Mouse (Mus musculus) erythroid progenitor cell, adult 5-6 weeks (primary cell): ENCODE data around the gene Smoc1. TPM values are rescaled to one million over a fixed set of nuclear protein-coding genes. Genes with fewer than 3 reads are reported as not detected.

Source experiments
- ATAC-seq: replicated peaks from 2 replicates; pipeline ENCODE4 v1.8.0; 2016; ENCODE audit warnings: moderate number of reproducible peaks, mild to moderate bottlenecking, moderate TSS enrichment, inconsistent platforms; ENCODE audit not compliant: poor library complexity, low FRiP score, severe bottlenecking
- total RNA-seq, 2 experiments: library from RNA; stranded (forward) in 1 of 2; stranded (reverse) in 1 of 2; fragments of 150-400 nt in 1 of 2; fragments of 186-747, 209-891 nt in 1 of 2; gene quantifications; 2 replicates each; pipeline versions ENCODE4 v1.2.3 to v1.2.4; 2015 to 2017; ENCODE audit warnings: low replicate concordance in 2 of 2

The Smoc1 gene
- total RNA-seq, 2 experiments from 2014 or later, result 1.1 TPM; not detected in 1

DNA sequence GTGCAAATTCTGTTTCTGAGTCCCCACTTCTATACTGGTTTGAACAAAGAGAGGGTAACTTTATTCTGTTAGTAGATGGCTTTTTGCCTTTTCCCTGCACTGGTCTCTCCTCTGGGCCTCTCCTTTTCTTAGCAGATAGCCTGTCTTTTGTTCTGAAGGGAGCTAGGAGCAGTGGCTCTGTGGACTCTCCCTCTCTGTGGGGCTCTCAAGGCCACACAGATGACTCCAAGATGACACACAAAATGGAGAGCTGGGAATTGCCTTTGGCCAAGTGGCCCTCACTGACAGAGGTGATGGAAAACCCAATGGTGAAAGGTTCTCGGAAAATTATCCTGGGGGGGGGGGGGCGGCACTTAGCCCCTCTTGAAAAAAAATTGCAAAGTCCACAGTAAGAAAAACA, 133.3 kb downstream of the Smoc1 start:
- ATAC-seq, result no peak

DNA sequence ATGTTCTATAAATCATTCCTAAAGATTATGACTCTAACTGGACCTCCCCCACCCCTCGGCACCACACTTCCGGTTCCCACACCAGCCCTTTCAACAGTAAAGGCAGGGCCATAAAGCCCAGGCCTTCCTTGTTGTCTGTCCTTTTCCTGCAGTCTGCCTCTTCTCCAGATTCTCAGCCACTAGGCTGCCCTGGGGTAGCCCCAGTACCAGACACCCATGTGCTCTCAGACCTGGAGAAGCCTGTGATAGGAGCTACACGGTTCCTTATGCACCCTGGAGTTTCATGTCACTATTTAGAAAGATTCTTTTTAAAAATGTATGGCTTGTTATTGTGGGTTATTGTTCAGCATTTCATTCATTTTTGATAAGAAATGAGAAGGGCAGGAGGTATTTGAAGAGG, 133.8 kb downstream of the Smoc1 start:
- ATAC-seq, result no peak

DNA sequence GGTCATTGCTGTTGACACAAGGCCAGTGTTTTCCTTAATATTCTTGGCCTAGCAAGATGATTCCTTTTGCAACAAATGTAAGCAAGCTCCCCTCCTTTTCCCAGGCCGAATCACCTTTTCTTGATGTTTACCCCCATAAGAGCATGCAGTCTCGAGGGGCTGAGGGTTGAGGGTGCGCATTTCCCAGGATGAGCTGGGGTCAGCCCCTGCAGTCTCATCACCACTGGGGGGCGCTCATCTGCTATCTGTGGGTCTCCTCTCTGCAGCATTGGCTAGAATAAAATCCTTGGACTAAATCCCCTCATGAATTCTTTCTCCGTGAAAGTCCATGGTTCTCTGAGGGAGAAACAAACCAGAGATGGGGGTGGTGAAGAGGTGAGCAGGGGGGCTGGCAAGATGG, 134.2 kb downstream of the Smoc1 start:
- no peak for ATAC-seq

DNA sequence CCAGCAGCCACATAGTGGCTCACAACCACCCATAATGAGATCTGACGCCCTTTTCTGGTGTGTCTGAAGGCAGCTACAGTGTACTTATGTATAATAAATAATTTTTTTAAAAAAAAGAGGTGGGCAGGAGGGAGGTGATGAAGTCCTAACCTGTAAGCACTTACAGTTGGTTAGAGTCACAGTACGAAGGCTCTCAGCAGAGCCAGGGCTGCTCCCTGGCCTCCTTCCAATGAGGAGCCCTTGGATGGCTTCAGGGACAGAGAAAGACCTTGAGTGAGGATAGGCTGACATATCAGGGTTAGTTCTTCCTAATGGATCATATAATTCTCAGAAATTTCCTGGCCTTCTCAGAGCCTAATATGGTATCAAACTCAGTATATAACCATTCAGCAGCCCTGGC, 134.7 kb downstream of the Smoc1 start:
- ATAC-seq, result no peak

DNA sequence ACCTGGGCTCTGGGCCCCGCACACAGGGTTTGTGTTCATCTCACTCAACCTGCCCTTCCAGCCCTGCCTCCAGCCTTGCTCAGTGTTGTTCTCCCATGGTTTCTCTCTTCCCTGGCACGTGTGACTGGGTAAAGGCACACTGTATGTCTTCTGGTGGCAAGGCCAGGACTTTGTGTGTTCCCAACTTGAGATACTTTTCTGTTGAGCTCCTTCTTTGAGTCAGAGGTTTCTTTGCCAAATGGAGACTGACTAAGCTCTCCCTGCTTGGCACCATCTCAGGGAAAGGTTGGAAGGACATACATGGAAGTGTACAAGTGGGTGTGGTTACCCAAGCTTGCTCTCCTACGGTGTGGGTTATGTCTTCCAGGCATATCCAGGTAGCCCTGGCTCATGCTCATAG, 136.5 kb downstream of the Smoc1 start:
- no peak for ATAC-seq

DNA sequence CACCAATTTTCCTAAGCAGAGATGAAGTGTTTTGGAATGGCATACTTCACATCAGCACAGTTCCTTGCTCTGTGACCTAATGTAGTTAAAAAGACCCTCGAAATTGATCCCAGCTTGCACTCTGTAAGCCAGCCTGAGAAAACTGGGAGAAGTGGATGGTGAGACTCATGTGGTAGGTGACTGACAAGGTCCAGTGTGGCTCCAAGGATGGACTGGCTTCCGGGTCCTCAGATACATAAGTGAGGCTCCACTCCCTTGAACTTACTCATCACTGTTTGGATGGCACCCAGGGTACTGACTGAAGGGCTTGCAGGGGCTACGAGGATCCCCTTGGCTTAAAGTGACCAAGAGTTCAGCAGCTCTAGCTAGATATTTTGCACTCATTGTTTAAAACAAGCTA, 137.0 kb downstream of the Smoc1 start:
- no peak for ATAC-seq

DNA sequence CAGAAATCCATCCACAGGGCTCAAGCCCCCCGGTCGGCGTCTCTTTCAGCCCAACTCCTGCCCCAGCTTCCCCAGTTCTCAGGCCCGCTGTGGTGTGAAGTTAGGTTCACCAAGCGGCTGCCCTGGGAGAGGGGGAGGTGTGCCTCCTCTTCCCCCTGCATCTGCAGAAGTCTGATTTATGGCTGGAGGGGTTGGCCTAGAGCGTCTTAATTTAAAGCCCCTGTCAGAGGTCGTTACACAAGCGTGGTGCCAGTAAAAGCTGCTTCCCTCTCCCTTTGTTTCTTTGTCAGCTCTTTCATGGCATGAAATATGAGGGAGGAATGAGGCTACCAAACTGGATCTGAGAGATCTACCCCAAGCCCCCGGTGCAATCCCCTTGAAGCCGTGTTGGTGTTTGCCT, 139.5 kb downstream of the Smoc1 start:
- no peak for ATAC-seq

DNA sequence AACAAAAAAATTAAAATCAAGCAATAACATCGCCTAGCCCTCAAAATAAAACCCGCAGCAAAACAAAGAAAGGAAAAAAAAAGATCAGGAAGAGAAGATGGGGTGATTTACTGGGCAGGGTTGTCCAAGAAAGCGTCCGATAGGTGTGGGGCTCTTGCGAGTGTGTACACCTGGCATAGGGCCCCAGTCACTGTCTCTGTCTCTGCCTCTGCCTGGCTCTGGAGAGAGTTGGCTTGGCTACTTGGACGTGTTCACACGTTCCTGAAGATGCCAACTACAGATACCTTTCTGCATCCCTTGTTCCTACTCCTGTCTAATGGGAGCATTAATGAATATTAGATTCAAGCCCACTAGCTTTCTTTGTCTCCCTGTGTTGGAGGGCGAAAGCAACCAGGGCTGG, 140.0 kb downstream of the Smoc1 start:
- no peak for ATAC-seq

DNA sequence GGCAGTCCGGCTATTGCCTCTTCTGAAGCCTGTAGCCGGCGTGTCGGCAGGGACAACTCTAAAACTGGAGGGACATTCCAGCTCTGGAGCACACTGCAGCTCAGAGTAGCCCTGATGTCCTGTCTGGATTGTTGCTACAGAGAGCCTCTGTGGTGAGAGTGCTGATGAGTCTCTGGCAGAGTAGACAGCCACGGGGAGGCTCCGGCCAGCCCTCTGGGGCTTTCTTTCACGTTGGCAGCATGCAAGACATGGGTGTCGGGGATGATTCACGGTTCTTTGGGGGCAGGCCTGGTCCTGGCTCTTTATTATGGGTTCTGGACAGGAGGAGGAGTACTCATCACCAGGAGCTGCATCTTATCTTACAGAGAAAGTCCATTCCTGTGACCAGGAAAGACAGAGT, 140.5 kb downstream of the Smoc1 start:
- no peak for ATAC-seq

DNA sequence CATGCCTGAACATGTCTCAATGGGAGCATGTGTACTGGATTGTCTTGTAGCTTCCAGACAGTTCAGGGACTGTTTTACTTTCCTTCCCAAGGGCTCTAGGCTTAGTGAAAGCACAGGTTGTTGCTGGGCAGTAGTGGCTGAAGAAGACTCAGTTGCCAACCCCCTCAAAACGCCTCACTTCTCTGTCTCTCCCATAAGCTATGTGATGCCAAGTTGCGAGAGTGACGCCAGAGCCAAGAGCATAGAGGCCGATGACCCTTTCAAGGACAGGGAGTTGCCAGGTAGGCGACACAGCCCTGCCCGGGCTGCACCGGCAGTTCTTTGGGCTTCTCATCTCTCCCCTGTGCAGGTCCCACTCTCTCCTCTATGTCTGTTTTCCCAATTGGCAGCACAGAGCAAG, 141.4 kb downstream of the Smoc1 start:
- ATAC-seq, result no peak

DNA sequence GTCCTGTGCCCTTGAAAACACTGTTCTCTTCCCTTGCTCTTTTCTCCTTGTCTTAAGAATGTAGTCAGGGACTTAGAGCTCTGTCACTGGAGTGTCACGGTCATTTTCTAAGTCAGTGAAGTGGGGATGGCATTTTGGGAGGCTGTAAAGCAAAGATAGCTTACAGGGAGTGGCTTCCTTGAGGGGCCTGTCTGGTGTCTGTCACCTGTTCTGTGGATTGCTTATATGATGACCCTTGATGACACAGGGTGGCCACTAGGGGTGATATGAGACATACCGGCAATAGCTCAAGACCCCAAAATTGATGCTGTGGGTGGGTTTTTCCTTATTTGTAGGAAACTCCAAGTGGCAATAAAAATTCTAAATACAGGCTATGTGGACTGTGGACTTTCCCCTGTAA, 141.9 kb downstream of the Smoc1 start:
- ATAC-seq, result no peak

DNA sequence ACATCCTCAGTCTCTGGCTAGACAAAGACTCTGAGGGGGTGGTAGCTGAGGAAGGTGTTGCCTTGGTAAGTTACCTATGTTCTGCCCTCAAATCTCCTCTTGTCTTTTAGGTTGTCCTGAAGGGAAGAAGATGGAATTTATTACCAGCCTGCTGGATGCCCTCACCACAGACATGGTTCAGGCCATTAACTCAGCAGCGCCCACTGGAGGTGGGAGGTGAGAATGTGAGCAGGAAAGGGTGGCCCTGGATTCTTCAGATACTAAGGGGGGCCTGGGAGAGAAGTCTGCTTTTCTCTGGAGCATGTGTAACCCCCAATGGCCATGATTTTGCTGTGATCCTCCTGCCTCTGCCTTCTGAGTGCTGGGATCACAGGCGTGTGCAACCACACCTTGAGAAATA, 143.5 kb downstream of the Smoc1 start:
- ATAC-seq, result no peak

DNA sequence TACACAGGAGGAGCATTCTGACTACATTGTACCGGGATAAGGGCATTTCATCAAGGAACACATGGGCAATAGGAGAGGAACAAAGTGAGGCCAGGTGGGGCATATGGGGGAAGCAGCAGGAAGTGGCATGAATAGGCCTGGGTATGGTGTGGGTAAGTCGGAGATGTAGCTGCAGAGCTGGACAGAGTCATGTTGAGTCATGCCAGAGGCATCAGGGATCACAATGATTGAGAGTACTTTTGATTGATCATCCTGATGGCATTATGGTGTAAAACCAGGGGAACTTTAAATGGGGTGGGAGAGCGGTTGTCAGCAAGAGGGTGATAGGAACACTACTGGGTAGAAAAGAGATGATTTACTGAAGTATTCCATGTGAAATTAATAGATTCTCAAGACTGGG, 146.4 kb downstream of the Smoc1 start:
- no peak for ATAC-seq

DNA sequence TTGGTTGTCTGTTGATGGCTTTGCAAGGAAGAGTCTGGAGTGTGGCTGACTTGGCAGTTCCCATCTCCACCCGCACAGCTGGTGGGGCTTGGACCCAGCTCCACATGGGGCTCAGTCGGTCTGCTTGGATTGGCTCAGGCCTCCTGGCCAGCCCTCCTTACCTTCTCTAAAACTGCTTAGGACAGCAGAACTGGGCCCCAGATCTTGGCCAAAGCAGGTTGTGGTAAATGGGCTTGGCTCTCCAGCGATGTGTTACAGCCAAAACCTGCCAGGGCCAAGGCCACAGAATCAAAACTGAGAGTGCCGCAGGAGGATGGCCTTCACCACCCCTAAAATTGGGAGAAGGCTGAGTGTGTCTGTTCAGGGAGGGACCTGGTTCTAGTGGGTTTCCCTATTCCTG, 147.3 kb downstream of the Smoc1 start:
- no peak for ATAC-seq

DNA sequence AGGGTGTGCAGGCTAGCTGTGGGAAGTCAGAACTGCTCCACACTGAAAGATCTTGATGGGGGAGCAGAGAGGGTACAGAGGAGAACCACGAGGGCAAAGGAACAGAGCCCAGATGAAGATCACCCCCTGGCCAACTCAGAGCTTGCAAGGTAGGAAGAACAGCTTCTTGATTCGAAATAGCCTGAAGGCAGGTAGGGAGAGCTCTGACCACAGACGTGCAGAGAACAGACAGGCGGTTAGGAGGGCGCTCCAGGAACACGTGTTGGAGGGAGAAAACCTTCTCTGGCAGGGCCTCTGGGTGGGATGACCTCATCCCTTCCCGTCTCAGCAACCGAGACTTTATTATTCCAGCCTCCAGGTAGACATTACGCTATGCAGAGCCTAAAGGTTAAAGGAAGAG, 148.6 kb downstream of the Smoc1 start:
- no peak for ATAC-seq

DNA sequence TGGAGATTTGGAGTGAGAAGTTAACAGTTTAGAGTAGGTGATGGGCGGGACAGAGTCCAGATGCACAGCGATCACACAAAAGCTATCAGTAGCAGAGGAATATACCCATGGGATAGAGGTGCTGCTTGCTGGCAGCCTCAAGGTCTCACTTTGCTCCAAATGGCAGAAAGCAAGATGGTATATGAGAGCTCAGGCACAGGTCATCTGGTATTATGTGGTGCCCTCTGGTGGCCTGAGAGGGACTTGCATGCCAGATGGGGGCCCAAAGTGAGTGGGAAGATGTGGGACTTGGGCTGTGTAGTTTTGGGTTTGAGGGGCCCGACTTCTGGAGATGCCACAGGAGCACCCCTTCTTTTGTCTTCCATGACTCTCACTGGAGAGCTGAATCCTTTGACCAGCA, 155.5 kb downstream of the Smoc1 start:
- ATAC-seq, result no peak

DNA sequence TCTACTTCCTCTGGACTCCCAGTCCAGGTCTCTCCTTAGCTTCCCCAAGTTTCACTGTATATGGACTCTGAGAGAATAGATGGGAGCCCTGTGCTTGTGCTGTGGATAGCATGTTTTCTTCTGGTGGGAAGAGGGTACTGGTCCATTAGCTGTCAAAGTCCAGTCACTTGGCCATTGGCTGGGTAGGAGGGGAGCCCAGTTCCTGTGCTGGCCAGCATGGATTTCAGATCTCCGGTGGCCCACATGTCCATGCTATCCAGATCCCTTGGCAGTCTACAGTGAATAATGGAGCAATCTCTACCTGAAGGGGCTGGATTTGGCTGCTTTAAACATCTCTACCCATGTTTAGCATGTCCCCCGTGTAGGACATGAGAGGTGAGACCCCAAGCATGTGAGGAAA, 158.4 kb downstream of the Smoc1 start:
- no peak for ATAC-seq

DNA sequence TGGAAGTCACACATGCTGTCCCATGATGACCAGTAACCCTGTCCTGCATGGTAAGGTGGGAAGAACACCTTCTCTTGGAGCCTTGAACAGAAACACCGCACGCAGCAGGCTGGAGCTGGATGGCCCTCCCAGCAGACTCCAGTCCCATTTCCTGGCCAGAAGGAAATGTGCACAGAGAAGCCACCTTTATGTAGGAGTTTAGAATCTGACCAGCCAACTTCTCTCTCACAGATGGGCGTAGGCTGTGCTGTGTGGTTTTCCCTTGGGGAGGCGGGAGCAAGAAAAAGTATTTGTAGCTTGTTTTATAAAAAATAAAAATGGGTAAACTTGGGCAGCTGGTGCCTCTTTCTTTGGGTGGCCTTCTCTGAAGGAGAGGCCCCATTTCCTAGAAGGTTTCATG, 159.5 kb downstream of the Smoc1 start:
- no peak for ATAC-seq

DNA sequence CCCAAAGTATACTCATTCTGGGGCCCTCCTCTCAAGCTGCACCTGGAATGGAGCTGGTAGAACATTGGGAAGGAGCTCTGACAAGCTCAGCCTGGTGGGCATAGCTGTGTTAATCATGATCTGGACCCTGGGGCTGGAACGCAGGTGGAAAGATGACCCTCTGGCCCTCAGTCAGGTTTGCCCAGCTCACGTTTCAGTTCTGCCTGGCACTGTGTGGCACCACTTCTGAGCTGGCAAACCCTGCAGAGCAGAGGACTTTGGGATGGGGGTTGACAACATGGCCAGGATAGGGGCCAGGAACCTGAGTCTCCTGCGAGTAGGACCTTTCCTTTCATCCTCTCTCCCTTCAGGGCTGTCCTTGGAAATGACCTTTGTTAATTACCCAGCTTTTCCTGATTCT, 160.1 kb downstream of the Smoc1 start:
- ATAC-seq, result no peak

DNA sequence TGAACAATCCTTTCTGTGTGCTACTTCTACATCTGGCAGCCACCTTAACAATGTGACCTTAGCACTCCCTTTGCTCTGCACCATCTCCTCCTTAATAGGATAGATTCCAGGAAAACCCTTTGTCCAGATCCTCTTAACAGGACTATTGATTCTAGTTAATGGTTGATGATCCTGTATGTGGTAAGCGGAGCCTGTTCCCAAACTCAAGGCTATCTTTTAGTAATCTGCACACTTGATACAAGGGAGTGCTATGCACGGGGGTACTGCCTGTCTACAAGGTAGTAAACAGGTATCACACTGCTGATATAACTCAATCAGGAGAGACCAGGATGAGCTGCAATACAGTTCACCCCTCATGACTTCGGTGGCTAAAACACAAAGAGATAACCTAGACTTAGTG, 161.8 kb downstream of the Smoc1 start:
- no peak for ATAC-seq

DNA sequence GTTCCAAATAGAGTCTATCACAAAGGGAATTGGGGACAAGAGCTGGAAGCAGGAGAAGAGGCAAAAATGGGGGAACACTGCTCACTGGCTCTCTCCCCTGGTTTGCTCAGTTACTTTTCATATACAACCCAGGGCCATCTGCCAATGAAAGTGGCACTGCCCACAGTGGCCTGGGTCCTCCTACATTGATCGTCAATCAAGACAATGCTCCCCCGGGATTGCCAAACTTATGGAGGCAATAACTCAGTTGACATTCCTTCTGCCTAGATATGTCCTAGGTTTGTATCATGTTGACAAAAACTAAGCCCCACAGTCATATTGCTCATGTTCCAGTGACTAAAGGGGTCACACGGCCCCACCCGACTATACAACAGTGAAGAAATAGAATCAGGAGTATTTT, 162.4 kb downstream of the Smoc1 start:
- ATAC-seq, result no peak

DNA sequence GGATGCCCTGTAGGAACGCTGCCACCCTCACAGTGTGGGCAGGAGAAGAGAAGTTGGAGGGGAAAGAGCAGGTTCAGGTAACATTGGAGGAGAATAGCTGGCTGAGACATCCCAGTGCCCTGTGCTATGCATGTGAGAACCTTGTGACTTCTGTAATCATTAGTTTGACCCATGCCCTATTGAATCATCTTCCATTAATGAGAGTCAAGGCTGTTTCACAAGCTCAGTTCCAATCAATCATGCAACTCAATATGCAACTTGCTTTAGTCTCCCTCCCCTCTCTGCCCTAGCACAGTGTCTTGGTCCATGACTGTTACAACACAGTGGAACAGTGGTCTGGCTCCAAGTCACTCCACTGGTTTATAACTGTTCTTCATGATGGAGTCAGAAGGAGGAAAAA, 163.0 kb downstream of the Smoc1 start:
- ATAC-seq, result no peak

DNA sequence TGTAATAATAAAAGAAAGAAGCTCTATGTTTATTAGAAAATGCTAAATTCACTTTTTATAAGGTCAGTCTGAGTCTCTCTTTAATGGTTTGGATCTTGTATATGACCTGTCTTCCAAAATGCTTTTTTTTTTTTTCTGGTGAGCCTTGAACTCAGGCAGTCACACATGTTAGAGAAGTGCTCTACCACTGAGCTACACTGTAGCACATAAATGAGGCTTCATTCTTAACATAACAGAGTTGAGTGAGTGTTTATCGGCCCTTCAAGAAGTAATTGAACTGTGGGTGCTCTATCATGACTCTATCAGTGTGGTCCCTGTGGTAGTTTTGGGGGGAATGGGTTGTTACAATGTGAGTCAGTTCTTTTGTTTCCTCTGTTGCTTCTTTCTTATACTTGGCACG, 167.4 kb downstream of the Smoc1 start:
- no peak for ATAC-seq
